ENCODE assay signal across 12 mouse cellular contexts in the genomic region with DNA sequence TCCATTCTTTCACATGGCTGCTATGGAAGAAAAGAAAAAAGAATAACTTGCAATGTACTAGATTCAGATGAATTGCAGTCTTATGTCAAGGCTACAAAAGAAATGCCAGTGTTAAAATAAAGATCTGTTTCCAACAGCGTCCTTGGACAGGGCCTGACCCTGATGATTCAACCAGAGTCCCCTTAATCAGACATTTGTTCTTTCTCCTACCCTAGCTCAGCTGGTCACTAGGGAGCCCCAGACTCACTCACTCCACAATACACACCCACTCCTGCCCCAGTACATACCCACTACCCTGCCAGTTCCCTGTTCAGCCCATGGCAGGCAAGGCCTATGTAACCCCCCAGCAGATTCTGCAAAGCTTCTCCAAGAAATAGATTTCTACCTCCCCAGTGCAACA.
"Had no signal": no experiment of that assay in that cellular context is flagged by ENCODE, and none has a peak within 500 bp of the region (broad histone marks: within the 10 kb centered on the region; RNA-seq: fewer than 3 reads in every experiment).

No protein-coding gene starts in this region.

- DNase-seq: kidney, postnatal 25 days; layer of hippocampus, adult 9-11 months; liver, embryonic 13.5 days; lung, adult 2 months; lung, postnatal 14 days; lung, postnatal 4 days; midbrain, embryonic 14.5 days; retina, postnatal 1 day; right cerebral cortex, postnatal 25 days; thymus, adult 2 months; thymus, postnatal 14 days; thymus, postnatal 4 days had no signal
